Mouse (Mus musculus) cerebellum, adult 2 months (tissue): ENCODE results near the gene Dcpp2.

Source experiments
- CTCF ChIP-seq: fragments of 200-500 bp; IDR thresholded peaks from 2 replicates; pipeline ENCODE4 v1.5.1; 2011; ENCODE audit warnings: low read depth, mild to moderate bottlenecking, control low read depth, low read length, moderate library complexity, borderline replicate concordance; ENCODE audit not compliant: insufficient read depth
- POLR2A ChIP-seq: fragments of 200-500 bp; IDR thresholded peaks from 2 replicates; pipeline ENCODE4 v1.6.1; 2011; ENCODE audit warnings: low read length, control low read depth, borderline replicate concordance; ENCODE audit not compliant: insufficient read depth

- TF ChIP-seq CTCF: no peak
- TF ChIP-seq POLR2A: no peak
Observed at GRCm38 (mm10) chr17:23867756-23868155, 12.9 kb upstream of the Dcpp2 start, which contains the start of gene Prss21.
